Mouse (Mus musculus) brain, embryonic 14.5 days (tissue): Measurements from ENCODE around the gene Klhl33.

Experiments used
- CTCF ChIP-seq: fragments of 200-500 bp; IDR thresholded peaks from 2 replicates; pipeline ENCODE4 v1.5.1; 2012; ENCODE audit warnings: inconsistent platforms, mild to moderate bottlenecking, moderate library complexity, borderline replicate concordance; ENCODE audit not compliant: insufficient read depth, insufficient read length; ENCODE audit errors: extremely low read depth
- POLR2A ChIP-seq: fragments of 200-500 bp; IDR thresholded peaks from 2 replicates; pipeline ENCODE4 v1.6.1; 2012; ENCODE audit warnings: mild to moderate bottlenecking, inconsistent platforms, borderline replicate concordance; ENCODE audit not compliant: poor library complexity, insufficient read depth, insufficient read length, severe bottlenecking; ENCODE audit errors: extremely low read depth

- TF ChIP-seq CTCF (no peak), POLR2A (no peak)
These were observed 21.6 kb downstream of the Klhl33 start for GRCm38 (mm10) chr14:50875591-50876230.
